Mouse (Mus musculus) lung, adult 2 months (tissue): ENCODE measurements around the gene Pdlim5.

Experiments used
- CTCF ChIP-seq: fragments of 200-500 bp; IDR thresholded peaks from 2 replicates; pipeline ENCODE4 v1.5.1; 2011; ENCODE audit warnings: mild to moderate bottlenecking, low read length, control low read depth; ENCODE audit not compliant: insufficient read depth
- POLR2A ChIP-seq: fragments of 200-500 bp; IDR thresholded peaks from 2 replicates; pipeline ENCODE4 v1.6.1; 2011; ENCODE audit warnings: low read depth, mild to moderate bottlenecking, control low read depth, low read length, borderline replicate concordance; ENCODE audit errors: extremely low read depth

GRCm38 (mm10) chr3:142386505-142386904 lies 9.0 kb downstream of the Pdlim5 start:
- TF ChIP-seq CTCF (no peak), POLR2A (no peak)
